Mouse (Mus musculus) ES-E14 (cell line): ENCODE data around the gene Enpp5. TPM values are rescaled to one million over a fixed set of nuclear protein-coding genes. Genes with fewer than 3 reads are reported as not detected.

Source experiments
- DNase-seq: peaks from one replicate; pipeline ENCODE4 v3.0.0-alpha.2; 2013; ENCODE audit warnings: low read depth, low spot score
- H3K27ac ChIP-seq: 2 replicates; pipeline ENCODE4 v1.5.1; 2012; ENCODE audit warnings: low read depth, mild to moderate bottlenecking, low read length, moderate library complexity, mixed read lengths; ENCODE audit not compliant: poor library complexity, insufficient read depth, severe bottlenecking
- H3K36me3 ChIP-seq: 2 replicates; pipeline ENCODE4 v1.6.1; 2012; ENCODE audit warnings: mild to moderate bottlenecking, low read length, moderate library complexity, mixed read lengths; ENCODE audit not compliant: control insufficient read depth, poor library complexity, insufficient read depth, severe bottlenecking
- H3K4me1 ChIP-seq, 2 experiments: fragments of 150-350 bp in 1 of 2; sonication (generic) in 1 of 2; 2 replicates each; pipeline ENCODE4 v1.6.1; 2012; ENCODE audit warnings: low read length in 2 of 2, mild to moderate bottlenecking in 1 of 2, mixed read lengths in 1 of 2; ENCODE audit not compliant: control insufficient read depth in 2 of 2, insufficient read depth in 2 of 2, poor library complexity in 1 of 2
- H3K4me3 ChIP-seq, 2 experiments: fragments of 150-350 bp in 1 of 2; sonication (generic) in 1 of 2; 2 replicates each; pipeline ENCODE4 v1.5.1; 2012; ENCODE audit warnings: low read length in 2 of 2, low read depth in 1 of 2, mild to moderate bottlenecking in 1 of 2, mixed read lengths in 1 of 2; ENCODE audit not compliant: insufficient read depth in 1 of 2, poor library complexity in 1 of 2, severe bottlenecking in 1 of 2
- H3K9ac ChIP-seq: 2 replicates; pipeline ENCODE4 v1.6.1; 2012; ENCODE audit warnings: low read depth, mild to moderate bottlenecking, low read length, mixed read lengths; ENCODE audit not compliant: poor library complexity, insufficient read depth, severe bottlenecking
- H3K9me3 ChIP-seq: fragments of 150-350 bp; sonication (generic); 2 replicates; pipeline ENCODE4 v1.6.1; 2012; ENCODE audit warnings: low read depth, mild to moderate bottlenecking, low read length; ENCODE audit not compliant: control insufficient read depth, insufficient read depth
- CHD2 ChIP-seq: IDR thresholded peaks from 2 replicates; pipeline ENCODE4 v1.6.1; 2014; ENCODE audit warnings: mild to moderate bottlenecking, low read depth, low read length, inconsistent platforms
- HCFC1 ChIP-seq: IDR thresholded peaks from 2 replicates; pipeline ENCODE4 v1.6.1; 2012; ENCODE audit warnings: low read length, inconsistent platforms, borderline replicate concordance; ENCODE audit not compliant: insufficient read depth
- MAFK ChIP-seq: IDR thresholded peaks from 2 replicates; pipeline ENCODE4 v1.6.1; 2014; ENCODE audit warnings: mild to moderate bottlenecking, low read depth, low read length, inconsistent platforms; ENCODE audit not compliant: insufficient read depth
- ZC3H11A ChIP-seq: IDR thresholded peaks from 2 replicates; pipeline ENCODE4 v1.6.1; 2012; ENCODE audit warnings: low read depth, mild to moderate bottlenecking, inconsistent platforms, low read length, borderline replicate concordance
- ZNF384 ChIP-seq: IDR thresholded peaks from 2 replicates; pipeline ENCODE4 v1.6.1; 2012; ENCODE audit warnings: low read depth, low read length, inconsistent platforms
- in situ Hi-C, 2 experiments: fragments of 600-800 bp; cut with MboI; formaldehyde crosslinking; loops; one replicate each; pipeline ENCODE4 v1.15.1; 2025; ENCODE audit warnings: low sequenced_read_pairs in 2 of 2, inconsistent platforms in 1 of 2; ENCODE audit not compliant: unreplicated experiment in 2 of 2
- total RNA-seq: library from RNA; depleted of rRNA; stranded (reverse); fragments of 300-350 nt; gene quantifications from 2 replicates; pipeline ENCODE4 v1.2.3, GENCODE M21; 2012

Enpp5 gene
- total RNA-seq, 1 experiment = 3.5 TPM

GRCm38 (mm10) chr17:44116584-44116983 is 38.0 kb downstream of the Enpp5 start:
- in situ Hi-C loops = no loop called here
- TF ChIP-seq CHD2 (no peak), ZNF384 (no peak), ZC3H11A (no peak), MAFK (no peak), HCFC1 (no peak)
- DNase-seq = no peak
- Histone ChIP-seq H3K9me3 (no peaks in the 10 kb centered on the region), H3K4me3 (no peak overlapping the region), H3K36me3 (no peaks in the 10 kb centered on the region), H3K27ac (no peak overlapping the region), H3K9ac (no peak overlapping the region), H3K4me1 (no peaks in the 10 kb centered on the region)

- Histone ChIP-seq H3K36me3 (no peaks in the 10 kb centered on the region), H3K9ac (no peak overlapping the region), H3K4me3 (no peak overlapping the region), H3K9me3 (no peaks in the 10 kb centered on the region), H3K27ac (no peak overlapping the region), H3K4me1 (no peaks in the 10 kb centered on the region)
- in situ Hi-C loops = no loop called here
- DNase-seq = no peak
- no peak for TF ChIP-seq MAFK
- no peak for TF ChIP-seq ZC3H11A
- TF ChIP-seq CHD2 = no peak
- no peak for TF ChIP-seq HCFC1
- no peak for TF ChIP-seq ZNF384
Observed at GRCm38 (mm10) chr17:44117721-44118120, 39.1 kb downstream of the Enpp5 start.

DNA sequence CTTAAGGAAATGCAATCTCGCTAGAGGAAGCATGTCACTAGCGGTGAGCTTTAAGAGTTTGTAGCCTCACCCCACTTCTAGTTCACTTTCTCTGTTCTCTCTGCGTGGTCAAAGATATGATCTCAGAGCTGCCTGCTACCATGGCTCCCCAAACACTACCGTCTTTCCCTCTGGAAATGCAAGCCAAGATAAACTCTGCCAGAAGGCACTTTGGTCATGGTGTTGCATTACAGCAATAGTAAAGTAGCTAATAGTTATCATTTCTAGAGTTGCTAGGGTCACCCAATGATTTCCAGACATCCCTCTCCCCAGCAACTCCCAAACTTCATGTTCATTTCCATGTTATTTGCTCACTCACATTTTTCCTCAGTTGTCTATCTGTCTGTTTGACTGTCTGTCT is 39.6 kb downstream of the Enpp5 start:
- H3K9me3 ChIP-seq = no peaks in the 10 kb centered on the region
- in situ Hi-C loops = no loop called here
- no peaks in the 10 kb centered on the region for H3K36me3 ChIP-seq
- H3K4me3 ChIP-seq = no peak overlapping the region
- TF ChIP-seq MAFK (no peak), HCFC1 (no peak), ZC3H11A (no peak), ZNF384 (no peak), CHD2 (no peak)
- no peak for DNase-seq
- no peak overlapping the region for H3K9ac ChIP-seq
- no peaks in the 10 kb centered on the region for H3K4me1 ChIP-seq
- H3K27ac ChIP-seq = no peak overlapping the region

GRCm38 (mm10) chr17:44121366-44122100 is 42.9 kb downstream of the Enpp5 start:
- Histone ChIP-seq H3K9ac (no peak overlapping the region), H3K4me3 (no peak overlapping the region), H3K4me1 (no peaks in the 10 kb centered on the region), H3K9me3 (no peaks in the 10 kb centered on the region), H3K36me3 (no peaks in the 10 kb centered on the region), H3K27ac (no peak overlapping the region)
- in situ Hi-C loops = no loop called here
- DNase-seq = no peak
- TF ChIP-seq CHD2 = no peak
